Mouse (Mus musculus): ENCODE measurements around the gene Pmpca.
A peak's percentile ranks its signal among the peaks of the same experiment; 100 is the strongest.
"Not testable (repeated sequence)": the region's sequence is repeated elsewhere in the genome, so short reads cannot be mapped to it uniquely, and the experiment has no call there.

Pmpca gene

DNA sequence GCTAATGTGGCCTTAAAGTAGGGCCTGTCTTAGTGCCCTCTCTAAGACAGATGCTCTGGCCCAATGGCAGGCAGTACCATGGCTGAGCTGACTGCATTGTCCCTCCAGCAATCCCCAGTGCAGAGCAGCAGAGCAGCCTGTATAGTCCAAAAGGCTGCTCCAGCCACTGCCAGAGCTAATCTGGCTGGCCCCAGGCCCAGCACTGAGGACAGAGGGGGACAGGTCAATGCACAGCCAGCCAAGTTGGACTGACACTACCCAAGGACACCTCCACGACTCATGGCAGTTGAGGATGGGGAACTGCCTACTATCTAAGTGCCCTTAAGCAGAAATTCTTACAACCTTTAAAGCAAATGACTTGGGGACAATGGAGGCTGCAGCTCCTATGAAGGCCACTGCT is 20.6 kb upstream of the Pmpca start:
- no peak for DNase-seq (ENCODE audit: low spot score)

DNA sequence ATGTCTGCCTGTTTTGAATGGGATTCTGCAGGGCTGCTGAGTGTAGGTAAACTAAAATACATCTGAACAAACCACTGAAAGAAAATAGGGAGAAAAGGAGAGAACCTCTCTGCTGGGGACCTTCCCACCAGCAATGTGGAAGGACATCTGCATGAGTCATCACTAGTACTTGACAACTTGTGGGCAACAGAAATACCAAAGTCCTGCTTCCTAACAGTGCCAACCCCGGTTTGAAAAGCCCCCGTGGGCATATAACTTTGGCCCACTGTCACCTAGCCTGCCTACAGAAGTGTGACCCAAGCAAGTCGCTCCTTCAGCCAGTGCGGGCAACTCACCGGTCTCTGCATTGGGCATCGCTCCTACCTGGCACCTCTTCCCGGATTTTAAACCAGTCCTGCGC is 16.7 kb upstream of the Pmpca start:
- DNase-seq (ENCODE audit: low spot score), result no peak

DNA sequence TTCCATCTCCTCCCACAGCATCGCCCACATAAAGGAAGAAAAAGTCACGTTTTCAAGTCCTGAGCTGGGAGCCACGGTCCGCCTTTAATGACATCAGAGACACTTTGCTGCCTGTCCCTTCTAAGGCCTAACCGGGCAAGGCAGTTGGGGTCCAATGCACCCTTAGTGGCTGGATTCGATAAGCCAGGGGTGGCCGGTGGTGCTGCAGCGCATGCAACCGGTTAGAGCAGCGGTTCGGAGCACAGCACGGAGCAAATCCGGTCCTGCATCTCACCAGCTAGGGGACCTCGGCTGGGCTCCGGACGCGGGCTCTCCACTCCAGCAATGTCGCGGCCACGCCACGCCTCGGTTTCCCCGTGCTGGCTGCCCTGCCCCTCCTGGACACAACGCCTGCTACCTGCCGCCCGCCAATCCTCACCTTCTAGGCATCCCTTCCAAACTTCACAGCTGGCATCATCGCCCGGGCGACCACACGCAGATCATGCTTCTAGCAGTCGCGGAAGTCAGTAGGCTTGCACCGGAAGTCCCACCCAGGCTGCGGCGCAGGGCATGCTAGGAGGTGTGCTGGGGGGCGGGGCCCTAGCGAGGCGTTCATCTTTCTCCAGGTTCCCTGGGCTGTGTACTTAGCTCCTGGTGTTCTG is 8.9 kb upstream of the Pmpca start, which contains the start of gene Snapc4:
Snapc4 (minus strand) TSS at position 523 of the 641 bp plus-strand sequence.
- DNase-seq (ENCODE audit: low spot score), result peak; percentile 77

DNA sequence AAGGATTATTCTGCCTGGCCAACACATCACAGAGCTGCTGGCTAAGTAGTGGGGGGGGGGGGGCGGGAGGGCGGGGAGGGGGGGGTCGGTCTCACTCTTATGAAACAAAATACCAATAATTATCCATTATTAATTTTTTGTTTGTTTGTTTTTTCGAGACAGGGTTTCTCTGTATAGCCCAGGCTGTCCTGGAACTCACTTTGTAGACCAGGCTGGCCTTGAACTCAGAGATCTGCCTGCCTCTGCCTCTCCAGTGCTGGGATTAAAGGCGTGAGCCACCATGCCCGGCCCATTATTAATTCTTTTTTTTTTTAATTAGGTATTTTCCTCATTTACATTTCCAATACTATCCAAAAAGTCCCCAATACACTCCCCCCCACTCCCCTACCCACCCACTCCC is 8.3 kb upstream of the Pmpca start:
- DNase-seq (ENCODE audit: low spot score), result not testable (repeated sequence)

DNA sequence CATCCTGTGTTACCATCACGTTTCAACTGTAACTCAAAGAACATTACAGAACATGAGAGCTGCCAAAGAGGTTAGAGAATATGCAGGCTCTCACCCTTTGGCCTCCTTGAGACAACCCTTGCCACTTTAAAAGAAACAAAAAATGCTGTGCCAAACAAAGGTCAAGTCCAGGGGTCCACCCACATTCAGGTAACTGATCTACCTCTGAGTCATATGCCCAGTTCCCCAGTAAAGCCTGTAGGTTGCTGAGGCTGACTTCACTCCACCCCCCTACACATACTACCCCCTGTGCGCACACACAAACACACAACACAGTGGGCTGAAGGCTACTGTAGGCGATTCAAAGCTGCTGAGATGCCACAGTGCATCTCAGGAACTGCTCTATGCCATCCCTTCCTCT is 1.4 kb upstream of the Pmpca start:
- DNase-seq (ENCODE audit: low spot score), result no peak

DNA sequence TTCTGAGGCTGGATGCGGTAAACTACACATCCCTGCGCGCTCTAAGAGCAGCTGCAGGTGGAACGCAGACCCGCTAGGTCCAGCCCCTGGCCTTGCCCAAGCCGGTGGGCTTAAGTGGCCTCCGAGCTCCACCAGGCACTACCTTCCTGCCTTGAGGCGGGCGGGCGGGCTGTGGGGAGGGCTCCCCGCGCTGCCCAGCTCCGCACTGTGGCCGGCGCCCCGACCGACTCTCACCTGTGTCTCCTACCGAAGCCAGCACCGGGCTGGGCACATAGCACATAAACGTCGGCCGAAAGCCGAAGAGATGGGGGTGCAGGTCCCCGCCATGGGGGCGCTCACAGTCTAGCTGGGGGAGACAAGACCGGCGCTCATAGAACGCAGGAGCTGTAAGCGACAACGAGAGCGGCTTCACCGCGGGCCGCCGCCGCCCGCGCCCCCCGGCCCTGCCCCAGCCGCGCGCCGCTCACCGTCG is 421 bp upstream of the Pmpca start:
- peak; percentile 12 for DNase-seq (ENCODE audit: low spot score)

DNA sequence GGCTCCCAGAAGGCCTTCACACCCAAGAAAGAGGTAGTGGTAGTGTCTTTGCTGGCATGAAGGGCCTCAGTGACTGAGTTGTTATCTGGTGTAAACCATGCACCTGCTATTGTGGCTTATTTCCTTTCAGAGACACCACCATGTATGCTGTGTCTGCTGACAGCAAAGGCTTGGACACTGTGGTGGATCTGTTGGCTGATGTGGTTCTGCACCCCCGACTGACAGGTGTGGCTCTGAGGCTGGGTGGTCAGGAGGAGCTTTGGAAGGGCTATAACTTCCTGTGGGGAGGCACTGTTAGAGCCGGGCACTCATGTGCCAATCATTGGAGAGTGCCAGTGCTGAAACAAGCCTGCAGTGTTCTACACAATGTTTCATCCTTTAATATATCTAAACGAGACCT is 1.8 kb downstream of the Pmpca start:
- DNase-seq (ENCODE audit: low spot score), result no peak

DNA sequence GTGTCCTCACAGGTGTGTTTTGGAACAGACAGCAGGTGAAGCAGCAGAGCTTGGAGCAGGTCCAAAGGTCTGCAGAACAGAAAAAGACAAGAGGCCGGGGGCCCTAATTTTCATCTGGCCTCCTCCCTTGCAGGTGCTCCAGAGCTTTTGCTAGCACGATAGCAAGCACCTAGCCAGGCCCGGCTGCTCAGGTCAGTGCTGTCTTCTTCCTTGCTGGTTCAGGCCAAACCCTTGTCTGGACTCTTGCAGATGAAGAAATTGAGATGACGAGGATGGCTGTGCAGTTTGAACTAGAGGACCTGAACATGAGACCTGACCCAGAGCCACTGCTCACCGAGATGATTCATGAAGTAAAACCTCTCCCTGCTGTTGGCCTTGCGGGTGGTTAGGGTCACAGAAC is 2.5 kb downstream of the Pmpca start:
- DNase-seq (ENCODE audit: low spot score), result no peak

DNA sequence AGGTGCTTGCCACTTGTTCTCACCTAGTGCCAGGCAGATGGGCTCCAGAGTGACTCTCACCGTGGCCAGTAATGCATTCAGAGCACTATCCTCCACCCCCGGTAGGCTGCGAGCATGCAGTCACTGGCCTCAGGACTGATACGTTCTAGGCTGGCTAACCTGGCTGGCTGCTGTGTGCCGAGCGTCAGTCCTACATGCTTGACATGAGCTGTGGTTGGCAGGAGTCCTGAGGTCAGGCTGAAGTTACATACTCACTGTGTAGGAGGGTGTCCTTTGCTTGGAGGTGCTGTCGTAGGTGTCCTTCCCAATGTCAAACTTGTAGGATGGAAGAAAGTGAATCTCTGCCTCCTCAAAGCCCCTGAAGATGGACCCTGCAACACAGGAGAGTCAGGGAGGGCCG is 9.8 kb downstream of the Pmpca start:
- DNase-seq (ENCODE audit: low spot score), result no peak

DNA sequence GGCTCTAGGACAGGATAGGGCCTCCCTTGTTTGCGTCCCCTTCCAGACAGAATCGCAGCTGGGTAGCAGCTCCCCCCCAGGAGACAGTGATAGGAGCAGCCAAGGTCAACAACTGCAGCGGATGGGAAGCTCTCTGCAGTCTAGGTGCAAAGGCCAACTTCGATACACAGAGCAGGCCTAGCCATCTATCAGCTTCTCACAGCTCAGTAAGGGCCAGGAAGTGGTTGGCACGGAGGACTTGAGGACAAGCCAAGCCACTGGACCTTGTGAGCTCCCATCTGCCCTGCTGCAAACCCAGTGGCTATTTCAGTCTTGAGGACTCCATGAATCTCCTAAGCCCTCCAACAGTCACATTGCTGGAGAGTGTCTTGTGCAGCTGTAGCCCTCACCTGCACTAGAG is 10.5 kb downstream of the Pmpca start:
- DNase-seq (ENCODE audit: low spot score), result no peak

DNA sequence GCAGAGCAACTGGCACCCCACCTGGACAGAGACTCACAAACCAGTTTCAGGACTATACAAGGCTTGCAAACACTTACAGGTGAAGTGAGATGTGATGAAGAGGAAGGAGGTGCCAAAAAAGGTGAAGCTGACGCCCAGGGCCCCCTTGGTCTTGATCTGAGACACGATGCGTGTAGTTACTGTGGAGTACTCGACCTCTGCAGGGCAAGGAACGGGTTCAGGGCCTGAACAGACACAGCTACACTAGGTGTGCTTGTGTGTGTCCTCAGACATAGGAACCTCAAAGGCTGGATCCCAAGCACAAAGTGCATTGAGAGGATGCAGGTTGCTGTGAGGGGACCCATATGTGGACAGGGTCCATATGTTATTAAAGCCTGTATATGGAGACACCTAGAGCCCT is 11.2 kb downstream of the Pmpca start:
- DNase-seq (ENCODE audit: low spot score), result no peak

DNA sequence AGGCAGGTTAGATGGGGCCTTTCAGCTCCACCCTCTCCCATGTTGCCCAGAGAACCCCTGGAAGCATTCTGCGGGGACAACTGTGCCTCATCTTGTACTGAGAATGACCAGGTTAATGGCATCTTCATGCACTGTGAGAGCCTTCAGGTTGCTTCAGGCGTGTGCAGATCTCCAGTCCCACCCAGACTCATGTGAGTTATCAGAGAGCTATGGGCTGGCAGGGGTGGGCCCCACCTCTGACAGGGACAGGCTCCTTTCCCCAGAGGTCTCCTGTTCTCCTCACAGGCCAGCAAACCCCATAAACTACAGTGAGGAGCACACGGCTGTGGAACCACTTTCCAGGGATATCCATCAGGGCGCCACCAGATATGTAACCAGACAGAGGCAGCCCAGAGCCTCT is 11.9 kb downstream of the Pmpca start:
- DNase-seq (ENCODE audit: low spot score), result no peak

DNA sequence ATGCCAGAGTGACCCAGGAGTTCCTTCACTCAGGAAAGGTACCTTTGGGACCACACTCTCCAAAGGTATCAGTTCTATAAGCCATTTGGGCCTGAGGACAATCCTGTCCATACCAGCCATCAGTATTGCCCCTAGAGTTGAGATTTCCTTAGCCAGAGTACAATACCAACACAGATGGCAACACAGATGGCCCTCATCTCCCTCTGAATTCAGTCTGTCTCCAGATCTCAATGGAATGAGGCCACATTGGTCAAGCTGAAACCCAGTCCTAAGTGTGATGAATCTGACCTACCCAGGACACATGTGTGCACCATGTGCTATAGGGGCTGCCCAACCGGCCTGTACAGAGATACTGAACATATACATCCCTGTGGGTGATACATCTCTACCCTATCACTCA is 13.1 kb downstream of the Pmpca start:
- DNase-seq (ENCODE audit: low spot score), result no peak

DNA sequence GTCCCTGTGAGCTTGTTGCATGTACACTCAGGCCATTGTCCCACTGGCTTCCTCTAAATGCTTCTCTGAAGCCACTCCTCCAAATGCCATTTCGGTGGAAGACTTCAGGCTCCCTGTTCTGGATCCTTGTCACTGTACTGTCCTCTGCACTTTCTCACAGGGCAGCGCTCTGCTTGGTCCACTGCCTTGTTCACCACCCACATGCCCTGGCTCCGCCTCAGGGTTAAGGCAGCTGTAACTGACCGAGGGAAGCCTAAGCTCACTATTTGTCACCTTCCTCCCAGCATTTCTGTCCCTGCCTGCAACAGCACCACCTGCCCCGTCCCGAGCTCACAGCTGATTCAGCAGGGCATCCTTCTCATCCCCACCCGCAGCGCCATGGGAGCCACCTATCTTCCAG is 14.2 kb downstream of the Pmpca start:
- DNase-seq (ENCODE audit: low spot score), result no peak

DNA sequence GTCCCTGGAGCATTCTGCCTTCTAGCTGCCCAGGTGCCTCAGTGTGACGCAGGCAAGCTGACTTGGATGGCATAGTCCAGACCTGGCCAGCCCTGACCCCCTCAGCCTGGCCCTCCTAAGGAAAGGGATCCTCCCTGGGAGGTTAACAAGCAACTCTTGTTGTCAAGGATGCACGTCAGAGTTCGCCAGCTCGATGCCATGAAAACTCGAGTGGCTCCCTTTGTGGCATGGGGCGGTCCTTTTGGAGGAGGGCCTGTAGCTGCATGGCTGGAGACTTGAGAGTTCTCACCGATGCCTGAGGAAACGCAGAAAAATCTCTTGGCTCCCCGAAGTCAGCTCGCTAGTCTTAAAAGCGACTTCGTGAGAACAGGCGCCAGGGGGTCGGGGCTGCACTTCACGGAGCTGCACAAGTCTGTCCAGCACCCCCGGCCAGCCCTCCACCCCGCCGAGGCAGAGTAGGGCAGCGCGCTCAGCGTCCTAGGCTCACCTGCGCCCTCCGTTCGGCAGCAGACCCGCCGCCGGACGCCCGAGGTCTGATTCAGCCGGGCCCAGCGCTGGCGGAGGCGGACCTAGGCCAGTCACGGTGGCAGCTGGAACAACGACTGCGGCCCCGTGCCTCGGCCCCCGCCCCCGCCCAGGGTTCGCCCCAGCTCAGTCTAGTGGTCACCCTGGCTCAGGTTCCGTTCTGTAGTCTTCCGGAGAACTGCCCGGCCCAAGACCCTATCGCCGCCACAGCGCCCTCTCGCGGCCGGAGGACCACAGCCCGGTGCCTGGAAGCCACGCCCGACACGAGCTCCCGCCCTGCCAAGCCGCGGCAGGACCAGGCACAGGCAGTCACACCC is 19.6 kb downstream of the Pmpca start, which contains the start of gene Inpp5e:
Inpp5e (minus strand) TSS at position 689 of the 842 bp plus-strand sequence.
- peak; percentile 94 for DNase-seq (ENCODE audit: low spot score)

DNA sequence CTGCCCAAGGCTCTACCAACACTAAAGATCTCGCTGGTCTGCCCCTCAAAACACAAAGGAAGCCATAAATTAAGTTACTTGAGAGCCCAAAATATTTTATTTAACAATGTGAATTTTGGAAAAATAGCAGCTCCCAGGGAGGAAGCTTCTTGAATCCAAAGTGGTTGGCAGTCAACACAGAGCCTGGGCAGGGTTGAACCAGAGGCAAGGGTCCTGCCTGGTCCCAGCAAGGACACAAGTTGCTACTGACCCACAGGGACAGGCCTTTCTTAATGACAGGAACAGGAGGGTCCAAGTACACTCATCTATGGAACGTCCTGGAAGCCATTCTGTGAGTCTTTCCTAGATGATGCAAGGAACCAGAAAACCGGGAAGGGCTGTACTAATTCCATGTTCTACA is 20.2 kb downstream of the Pmpca start:
- DNase-seq (ENCODE audit: low spot score), result no peak

DNA sequence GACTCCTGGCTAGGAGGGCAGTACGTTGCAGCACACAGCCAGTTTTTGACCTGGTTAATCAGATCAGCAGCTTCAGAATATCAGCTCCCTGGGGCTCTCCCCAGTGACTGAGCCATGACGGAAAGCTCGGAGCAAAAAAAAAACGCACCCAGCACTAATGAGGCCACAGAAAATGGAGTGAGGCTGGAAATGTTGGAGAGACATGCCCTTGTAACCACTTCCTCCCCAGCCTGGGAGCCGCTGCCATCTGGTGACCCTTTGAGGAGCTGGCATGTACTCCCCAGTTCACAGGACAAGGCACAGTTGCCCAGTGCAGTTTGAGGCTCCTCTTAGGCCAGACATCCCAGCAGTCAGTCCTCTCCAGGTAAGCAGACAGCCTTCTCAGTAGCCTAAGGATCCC is 21.0 kb downstream of the Pmpca start:
- DNase-seq (ENCODE audit: low spot score), result no peak

DNA sequence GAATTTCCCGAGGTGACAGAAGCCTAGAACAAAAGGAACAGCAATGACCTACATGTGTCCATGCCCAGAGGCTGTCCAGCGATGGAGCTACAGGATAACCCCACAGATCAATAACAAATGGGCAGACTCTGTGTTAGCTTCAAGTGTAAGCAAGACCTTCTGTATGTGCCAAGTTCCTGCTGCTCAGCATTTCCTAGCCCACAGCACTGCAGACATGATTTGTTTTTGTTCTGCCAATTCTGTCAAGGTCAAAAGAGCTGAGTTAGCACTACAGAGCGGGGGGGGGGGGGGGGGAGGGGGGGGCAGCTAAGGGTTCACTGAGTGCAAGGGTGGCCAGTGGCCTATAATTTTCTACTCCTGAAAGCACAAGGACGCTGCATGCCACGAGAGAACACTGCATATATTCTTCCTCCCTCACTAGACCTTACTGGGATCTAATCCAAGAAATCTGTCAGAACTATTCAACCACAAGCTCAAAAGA is 21.8 kb downstream of the Pmpca start:
- no peak for DNase-seq (ENCODE audit: low spot score)

DNA sequence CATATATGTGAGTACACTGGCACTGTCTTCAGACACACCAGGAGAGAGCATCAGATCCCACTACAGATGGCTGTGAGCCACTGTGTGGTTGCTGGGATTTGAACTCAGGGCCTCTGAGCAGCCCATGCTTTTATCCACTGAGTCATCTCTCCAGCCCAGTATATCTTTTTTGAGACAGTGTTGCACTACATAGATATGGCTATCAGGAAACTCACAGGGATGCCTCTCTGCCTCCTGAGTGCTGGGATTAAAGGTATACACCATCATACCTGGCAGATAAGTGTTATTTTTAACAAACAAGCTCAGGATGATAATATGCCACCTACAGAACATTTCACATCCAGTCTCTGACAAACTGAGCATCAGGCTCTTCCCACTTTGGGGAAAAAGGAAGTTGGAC is 27.9 kb downstream of the Pmpca start:
- DNase-seq (ENCODE audit: low spot score), result peak; percentile 27

DNA sequence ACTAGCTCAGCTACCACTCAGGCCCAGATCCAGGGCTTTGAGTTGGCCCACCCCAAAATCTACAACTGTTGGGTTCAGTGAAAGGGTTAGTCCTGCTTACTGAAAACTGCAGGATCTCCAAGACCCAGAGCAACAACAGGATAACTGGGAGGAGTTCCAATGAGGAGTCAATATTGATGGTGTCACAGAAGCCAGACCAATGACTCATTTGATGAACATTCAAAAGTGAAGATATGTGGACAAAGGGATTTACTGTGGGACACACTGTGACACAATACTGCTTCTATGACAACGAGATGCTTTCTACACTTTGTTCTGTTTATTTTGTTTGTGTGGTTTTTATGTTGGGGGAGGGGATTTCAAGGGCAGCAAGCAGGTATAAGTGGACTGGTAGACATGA is 29.0 kb downstream of the Pmpca start:
- DNase-seq (ENCODE audit: low spot score), result no peak

DNA sequence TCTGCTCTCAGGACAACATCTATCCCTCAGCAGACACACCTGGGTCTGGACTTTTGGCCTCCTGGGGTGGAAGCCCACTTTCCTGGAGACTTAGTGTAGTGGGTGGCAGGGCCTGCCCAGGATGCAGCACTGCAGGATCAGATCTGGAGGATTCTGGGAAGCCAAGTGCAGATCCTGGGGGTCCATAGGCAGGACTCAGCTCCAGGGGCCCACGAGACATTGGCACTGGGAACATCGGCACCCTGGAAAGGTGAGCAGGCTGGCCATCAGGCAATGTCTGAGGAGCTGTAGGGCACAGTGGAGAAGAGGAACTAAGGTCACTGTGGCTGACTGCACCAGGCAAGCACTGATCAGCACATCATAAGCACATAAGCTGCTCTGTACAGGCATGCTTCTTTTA is 32.8 kb downstream of the Pmpca start:
- DNase-seq (ENCODE audit: low spot score), result no peak

DNA sequence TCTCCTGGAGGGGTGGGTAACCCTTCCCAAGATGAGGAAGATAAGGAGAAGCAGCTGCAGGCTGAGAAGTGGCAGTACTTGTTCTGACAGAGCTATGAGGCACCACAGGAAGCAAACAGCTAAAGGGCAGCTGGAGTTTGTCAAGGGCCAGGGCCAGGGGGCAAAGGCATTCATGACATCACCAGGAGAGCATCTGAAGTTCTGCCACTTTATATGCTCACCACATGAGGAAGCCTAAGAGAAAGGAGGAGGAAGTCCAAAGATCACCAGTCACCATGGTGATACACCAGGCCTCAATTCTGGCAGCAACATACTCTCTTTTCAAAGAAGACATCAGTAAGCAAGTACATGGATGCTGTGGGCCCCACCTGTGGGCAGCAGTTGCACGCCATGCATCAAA is 33.9 kb downstream of the Pmpca start:
- no peak for DNase-seq (ENCODE audit: low spot score)

DNA sequence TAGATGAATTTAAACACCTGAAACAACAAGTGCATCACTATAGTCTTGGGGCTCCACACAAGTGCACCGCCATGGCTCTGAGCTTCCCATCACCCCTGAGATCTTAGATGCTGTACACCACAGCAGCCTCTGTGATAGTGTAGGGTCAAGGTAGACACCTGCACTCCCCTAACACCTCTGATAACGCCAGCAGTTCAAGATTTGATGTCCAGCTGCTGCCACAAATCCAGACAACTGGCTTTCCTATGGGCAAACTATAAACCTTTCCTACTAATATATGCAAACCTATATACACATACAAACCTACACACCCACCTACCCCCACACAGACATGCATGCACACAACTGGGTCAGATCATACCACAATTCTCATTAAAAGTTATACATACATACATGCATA is 35.4 kb downstream of the Pmpca start:
- no peak for DNase-seq (ENCODE audit: low spot score)
